Mouse (Mus musculus) limb, embryonic 13.5 days (tissue): Measurements from ENCODE around the gene Npy1r. TPM values are rescaled to one million over a fixed set of nuclear protein-coding genes. Genes with fewer than 3 reads are reported as not detected.

Source experiments
- ATAC-seq: fragments of 200-750 bp; cut with Nextera tagmentation; 2 replicates; pipeline ENCODE4 v1.8.0; 2017; ENCODE audit warnings: low read depth, moderate number of reproducible peaks, moderate TSS enrichment; ENCODE audit not compliant: low FRiP score
- H3K27ac ChIP-seq: fragments of 300-500 bp; sonication (generic); 2 replicates; pipeline ENCODE4 v1.5.1; 2015; ENCODE audit warnings: inconsistent platforms, mild to moderate bottlenecking, moderate library complexity
- H3K27me3 ChIP-seq: fragments of 300-500 bp; sonication (generic); 2 replicates; pipeline ENCODE4 v1.6.1; 2015; ENCODE audit warnings: mild to moderate bottlenecking, inconsistent platforms
- H3K36me3 ChIP-seq: fragments of 300-500 bp; sonication (generic); 2 replicates; pipeline ENCODE4 v1.6.1; 2015; ENCODE audit warnings: inconsistent platforms, mild to moderate bottlenecking, moderate library complexity
- H3K4me1 ChIP-seq: fragments of 300-500 bp; sonication (generic); 2 replicates; pipeline ENCODE4 v1.6.1; 2015; ENCODE audit warnings: inconsistent platforms
- H3K4me2 ChIP-seq: fragments of 300-500 bp; sonication (generic); replicated peaks from 2 replicates; pipeline ENCODE4 v1.6.1; 2015; ENCODE audit warnings: inconsistent platforms, mild to moderate bottlenecking, moderate library complexity
- H3K4me3 ChIP-seq: fragments of 300-500 bp; sonication (generic); 2 replicates; pipeline ENCODE4 v1.5.1; 2015; ENCODE audit warnings: moderate library complexity, mild to moderate bottlenecking, inconsistent platforms
- H3K9ac ChIP-seq: fragments of 300-500 bp; sonication (generic); 2 replicates; pipeline ENCODE4 v1.6.1; 2015; ENCODE audit warnings: mild to moderate bottlenecking, inconsistent platforms
- H3K9me3 ChIP-seq: fragments of 300-500 bp; sonication (generic); 2 replicates; pipeline ENCODE4 v1.6.1; 2016; ENCODE audit warnings: inconsistent platforms
- WGBS: fragments of 180-500 bp; shearing (Covaris S2); methylation state at CpG from one replicate; pipeline ENCODE4 v1.1.7; 2015; 5-methylcytosine and 5-hydroxymethylcytosine counted together
- polyA plus RNA-seq: library from polyadenylated mRNA; unstranded; fragments of >200 nt; fragmentation: Nextera tagmentation; extraction: Ambion mirVana; gene quantifications from 2 replicates; pipeline ENCODE4 v1.2.1, GENCODE M21; 2015

Gene Npy1r
- polyA plus RNA-seq, 1 experiment from 2014 or later: 1.4 TPM

DNA sequence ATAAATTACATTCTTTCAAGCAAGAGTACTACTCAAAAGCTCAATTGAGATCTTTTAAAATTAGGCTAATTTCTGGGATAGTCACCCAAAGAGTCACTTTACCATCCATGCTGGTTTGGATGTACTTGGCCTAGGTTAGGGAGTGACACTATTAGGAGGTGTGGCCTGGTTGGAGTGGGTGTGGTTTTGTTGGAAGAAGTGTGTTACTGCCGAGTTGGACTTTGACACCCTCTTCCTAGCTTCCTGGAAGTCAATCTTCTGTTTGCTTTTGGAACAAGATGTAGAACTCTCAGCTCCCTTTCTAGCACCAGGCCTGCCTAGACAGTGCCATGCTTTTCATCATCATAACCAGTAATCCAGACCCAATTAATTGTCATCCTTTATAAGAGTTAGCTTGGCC lies 45.4 kb downstream of the Npy1r start:
- no peak overlapping the region for H3K4me2 ChIP-seq
- H3K9me3 ChIP-seq: no peaks in the 10 kb centered on the region
- H3K4me3 ChIP-seq: no peak overlapping the region
- H3K27me3 ChIP-seq: no peaks in the 10 kb centered on the region
- ATAC-seq: no peak
- no peaks in the 10 kb centered on the region for H3K36me3 ChIP-seq
- 45% methylated on average over 1 of the region's 1 CpGs for WGBS
- no peak overlapping the region for H3K9ac ChIP-seq
- no peak overlapping the region for H3K27ac ChIP-seq
- no peaks in the 10 kb centered on the region; the same call in 1 of the 2 replicates for H3K4me1 ChIP-seq

- H3K4me3 ChIP-seq: no peak overlapping the region
- no peak overlapping the region for H3K4me2 ChIP-seq
- no peak overlapping the region for H3K27ac ChIP-seq
- H3K9me3 ChIP-seq: no peaks in the 10 kb centered on the region
- H3K9ac ChIP-seq: no peak overlapping the region
- no peaks in the 10 kb centered on the region for H3K4me1 ChIP-seq
- H3K36me3 ChIP-seq: no peaks in the 10 kb centered on the region
- H3K27me3 ChIP-seq: no peaks in the 10 kb centered on the region
- WGBS: 80% methylated on average over 3 of the region's 3 CpGs
- no peak for ATAC-seq
These were observed 48.6 kb downstream of the Npy1r start for GRCm38 (mm10) chr8:66745612-66746011.

DNA sequence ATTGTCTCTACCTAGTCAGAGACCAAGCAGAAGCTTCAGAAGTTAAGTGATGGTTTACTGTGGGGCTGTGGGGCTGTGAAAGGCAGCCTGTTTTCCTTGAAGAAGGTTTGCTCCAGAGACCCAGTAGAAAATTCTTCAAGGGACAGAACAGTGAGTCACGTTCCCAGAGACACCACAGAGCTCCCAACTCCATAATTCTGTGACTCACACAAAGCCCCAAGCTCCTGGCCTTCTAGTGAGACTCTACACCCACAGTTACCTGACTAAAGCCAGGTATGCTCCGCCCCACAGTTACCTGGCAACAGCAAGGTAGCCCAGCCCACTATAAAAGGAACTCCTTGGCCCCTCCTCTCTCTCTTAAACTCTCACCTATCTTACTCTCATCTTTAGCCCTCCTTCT lies 54.6 kb downstream of the Npy1r start:
- no peak for ATAC-seq
- H3K36me3 ChIP-seq: no peaks in the 10 kb centered on the region
- no peak overlapping the region for H3K4me2 ChIP-seq
- no peak overlapping the region for H3K9ac ChIP-seq
- WGBS: 69% methylated on average over 2 of the region's 2 CpGs
- H3K9me3 ChIP-seq: no peaks in the 10 kb centered on the region
- no peaks in the 10 kb centered on the region for H3K27me3 ChIP-seq
- no peak overlapping the region for H3K27ac ChIP-seq
- no peaks in the 10 kb centered on the region for H3K4me1 ChIP-seq
- H3K4me3 ChIP-seq: no peak overlapping the region

- Histone ChIP-seq H3K9me3 (no peaks in the 10 kb centered on the region), H3K4me2 (no peak overlapping the region), H3K4me3 (no peak overlapping the region), H3K4me1 (no peaks in the 10 kb centered on the region), H3K27ac (no peak overlapping the region), H3K27me3 (no peaks in the 10 kb centered on the region), H3K36me3 (no peaks in the 10 kb centered on the region), H3K9ac (no peak overlapping the region)
- WGBS: 91% methylated on average over 2 of the region's 2 CpGs
- ATAC-seq: no peak
These were observed 59.2 kb downstream of the Npy1r start for GRCm38 (mm10) chr8:66756161-66756560.

Other genes starting within 250 kb of the Npy1r start
- 15.1 and 17.5 TPM in 2 replicates for gene Tma16, start 210.7 kb upstream of the Npy1r start, polyA plus RNA-seq
- gene Tktl2, start 185.4 kb upstream of the Npy1r start, polyA plus RNA-seq: not detected in 2 replicates
- 0.06 TPM in 1 of 2 replicates, not detected in the other for gene Npy5r, start 9.1 kb upstream of the Npy1r start, polyA plus RNA-seq
- 2.9 and 3.4 TPM in 2 replicates for gene Naf1, start 163.0 kb downstream of the Npy1r start, polyA plus RNA-seq